Comparison of ENCODE assay signal across 11 mouse cellular contexts in genomic region chr14:11578492-11578967, GRCm38 (mm10). TPM values are rescaled to one million over a fixed set of nuclear protein-coding genes. Genes with fewer than 3 reads are reported as not detected.
DNase-seq lines count a peak whose midpoint lies in the region; ATAC-seq lines count a peak whose summit lies in the region.
"Had no signal": no experiment of that assay in that cellular context is flagged by ENCODE, and none has a peak within 500 bp of the region (broad histone marks: within the 10 kb centered on the region; RNA-seq: fewer than 3 reads in every experiment).

No protein-coding gene starts in this region.

- 0 out of 2 replicates have a peak, but pooled peaks have one; percentile 31 for ATAC-seq in forebrain, embryonic 15.5 days (replicated peaks)
- ATAC-seq in forebrain, embryonic 13.5 days: no peak
- ATAC-seq in stomach, embryonic 16.5 days (ENCODE audit: insufficient read depth, low FRiP score): peak; percentile 40; the same call in 1 of the 2 replicates
- ATAC-seq in hindbrain, embryonic 14.5 days (ENCODE audit: low FRiP score): no peak

- peak; percentile 51 for DNase-seq in ovary, adult 18-20 months (ENCODE audit: low spot score)
- DNase-seq in ovary, postnatal 10 days (ENCODE audit: low spot score): no peak
- peak; percentile 12 for DNase-seq in heart, postnatal 25 days (ENCODE audit: low spot score)
- no peak for DNase-seq in layer of hippocampus, postnatal 36 days
- no peak for DNase-seq in hindbrain, embryonic 14.5 days (ENCODE audit: low spot score)
- DNase-seq: right cerebral cortex, adult 18-20 months had no signal

- no peaks in the 10 kb centered on the region for H3K36me3 ChIP-seq in forebrain, embryonic 15.5 days
- no peaks in the 10 kb centered on the region for H3K36me3 ChIP-seq in forebrain, embryonic 13.5 days (ENCODE audit: poor library complexity, severe bottlenecking)
- H3K36me3 ChIP-seq in stomach, embryonic 16.5 days (ENCODE audit: control insufficient read depth, insufficient read depth, low read length): no peaks in the 10 kb centered on the region
- no peaks in the 10 kb centered on the region for H3K36me3 ChIP-seq in hindbrain, embryonic 14.5 days (replicated peaks; ENCODE audit: control insufficient read depth, insufficient read depth)

- intact Hi-C loops in heart, postnatal 25 days (cut with DNase I): loop anchor here (5.0 kb wide), 1 partner anchor 39 kb away; no protein-coding TSS in a partner anchor

- H3K4me1 ChIP-seq in forebrain, embryonic 15.5 days: peaks cover 20% of the 10 kb centered on the region
- H3K4me1 ChIP-seq in forebrain, embryonic 13.5 days: peaks cover 25% of the 10 kb centered on the region
- peaks cover 10% of the 10 kb centered on the region; the same call in 1 of the 2 replicates for H3K4me1 ChIP-seq in stomach, embryonic 16.5 days (ENCODE audit: control insufficient read depth, insufficient read depth, low read length)
- H3K4me1 ChIP-seq in hindbrain, embryonic 14.5 days (replicated peaks; ENCODE audit: control insufficient read depth, insufficient read depth, low read length): peaks cover 11% of the 10 kb centered on the region; the same call in 1 of the 2 replicates
- H3K4me1 ChIP-seq: megakaryocyte, embryonic 14.5 days had no signal

- no peaks in the 10 kb centered on the region for H3K9me3 ChIP-seq in forebrain, embryonic 15.5 days
- H3K9me3 ChIP-seq in forebrain, embryonic 13.5 days (replicated peaks): no peaks in the 10 kb centered on the region
- peaks cover 5% of the 10 kb centered on the region; the same call in 1 of the 2 replicates for H3K9me3 ChIP-seq in stomach, embryonic 16.5 days (replicated peaks; ENCODE audit: control insufficient read depth, low read length)
- H3K9me3 ChIP-seq in hindbrain, embryonic 14.5 days (ENCODE audit: control insufficient read depth, low read length): no peaks in the 10 kb centered on the region

- no peak overlapping the region for H3K4me3 ChIP-seq in forebrain, embryonic 15.5 days
- no peak overlapping the region for H3K4me3 ChIP-seq in forebrain, embryonic 13.5 days
- no peak overlapping the region for H3K4me3 ChIP-seq in stomach, embryonic 16.5 days (replicated peaks; ENCODE audit: low read length)
- H3K4me3 ChIP-seq in hindbrain, embryonic 14.5 days (replicated peaks; ENCODE audit: low read length): no peak overlapping the region
- H3K4me3 ChIP-seq: megakaryocyte, embryonic 14.5 days had no signal

- H3K9ac ChIP-seq in forebrain, embryonic 15.5 days (replicated peaks): no peak overlapping the region
- H3K9ac ChIP-seq in forebrain, embryonic 13.5 days: no peak overlapping the region
- no peak overlapping the region for H3K9ac ChIP-seq in stomach, embryonic 16.5 days (ENCODE audit: low read length)
- H3K9ac ChIP-seq in hindbrain, embryonic 14.5 days: no peak overlapping the region

- no peaks in the 10 kb centered on the region for H3K27me3 ChIP-seq in forebrain, embryonic 15.5 days
- H3K27me3 ChIP-seq in forebrain, embryonic 13.5 days: no peaks in the 10 kb centered on the region
- no peaks in the 10 kb centered on the region for H3K27me3 ChIP-seq in stomach, embryonic 16.5 days (ENCODE audit: control insufficient read depth, insufficient read depth, low read length)
- no peaks in the 10 kb centered on the region for H3K27me3 ChIP-seq in hindbrain, embryonic 14.5 days (ENCODE audit: control insufficient read depth, insufficient read depth, low read length)
- H3K27me3 ChIP-seq: megakaryocyte, embryonic 14.5 days had no signal

- 31% methylated on average over 6 of the region's 6 CpGs for WGBS in forebrain, embryonic 15.5 days
- WGBS in forebrain, embryonic 13.5 days: 28% methylated on average over 6 of the region's 6 CpGs
- 34% methylated on average over 6 of the region's 6 CpGs for WGBS in stomach, embryonic 16.5 days
- WGBS in hindbrain, embryonic 14.5 days: 67% methylated on average over 6 of the region's 6 CpGs

- no peak overlapping the region for H3K4me2 ChIP-seq in forebrain, embryonic 15.5 days (replicated peaks)
- no peak overlapping the region for H3K4me2 ChIP-seq in forebrain, embryonic 13.5 days
- no peak overlapping the region for H3K4me2 ChIP-seq in stomach, embryonic 16.5 days (ENCODE audit: low read depth, low read length)
- no peak overlapping the region for H3K4me2 ChIP-seq in hindbrain, embryonic 14.5 days (replicated peaks)

- H3K27ac ChIP-seq in forebrain, embryonic 15.5 days (replicated peaks): no peak overlapping the region
- no peak overlapping the region for H3K27ac ChIP-seq in forebrain, embryonic 13.5 days
- no peak overlapping the region for H3K27ac ChIP-seq in stomach, embryonic 16.5 days (ENCODE audit: low read length)
- no peak overlapping the region for H3K27ac ChIP-seq in hindbrain, embryonic 14.5 days

RNA-seq across cellular contexts. Expression of gene Ptprg, which starts 25.2 kb away (rescaled TPM):
- polyA plus RNA-seq in forebrain, embryonic 15.5 days (2015; fragmentation: Nextera tagmentation; extraction: Ambion mirVana): 30.1 and 34.9 TPM in 2 replicates
- polyA plus RNA-seq in forebrain, embryonic 13.5 days (2015; fragmentation: Nextera tagmentation; extraction: Ambion mirVana): 32.8 and 35.8 TPM in 2 replicates
- 10 to 100 TPM; 58.0 to 62.3 TPM for total RNA-seq in heart, postnatal 25 days (2021)
- 20.0 and 20.8 TPM in 2 replicates for polyA plus RNA-seq in stomach, embryonic 16.5 days (2015; fragmentation: Nextera tagmentation; extraction: Ambion mirVana)
- total RNA-seq in layer of hippocampus, postnatal 36 days (2021): 100 to 1,000 TPM; 106 to 107 TPM
- 49.0 and 51.0 TPM in 2 replicates for polyA plus RNA-seq in hindbrain, embryonic 14.5 days (2014; fragmentation: Nextera tagmentation; extraction: Ambion mirVana)
- total RNA-seq: common myeloid progenitor, adult 5-6 weeks had no signal

Comparison
In these comparisons a context has a peak if more than half of its experiments do, and no peak if none do; other contexts are left out.
1. ATAC-seq: peak in forebrain, embryonic 15.5 days (single experiment) and stomach, embryonic 16.5 days (single experiment); none in forebrain, embryonic 13.5 days (single experiment) and hindbrain, embryonic 14.5 days (single experiment).
2. DNase-seq: peak in ovary, adult 18-20 months (single experiment) and heart, postnatal 25 days (single experiment); none in ovary, postnatal 10 days (single experiment), layer of hippocampus, postnatal 36 days (0 of 2) and hindbrain, embryonic 14.5 days (single experiment).